Mouse (Mus musculus) liver, embryonic 14.5 days (tissue): ENCODE measurements at regions not wholly inside any gene's neighbourhood (a gene's known extent, or its start where the extent isn't known, plus 50 kb on each side); places are given as distances from the start of the nearest gene placed in this dataset.

Experiments used
- ATAC-seq: fragments of 200-750 bp; cut with Nextera tagmentation; 2 replicates; pipeline ENCODE4 v1.8.0; 2017; ENCODE audit warnings: moderate number of reproducible peaks, mild to moderate bottlenecking, moderate library complexity; ENCODE audit not compliant: insufficient read depth
- DNase-seq, 3 experiments: peaks; one replicate each; pipeline ENCODE4 v3.0.0-alpha.2; 2012 to 2013; ENCODE audit warnings: low read depth in 3 of 3, low spot score in 3 of 3
- H3K27ac ChIP-seq: fragments of 300-500 bp; sonication (generic); 2 replicates; pipeline ENCODE4 v1.5.1; 2014; ENCODE audit warnings: moderate library complexity, mild to moderate bottlenecking, control low read depth, inconsistent platforms
- H3K27me3 ChIP-seq: fragments of 300-500 bp; sonication (generic); 2 replicates; pipeline ENCODE4 v1.6.1; 2014; ENCODE audit warnings: mild to moderate bottlenecking, low read length, moderate library complexity; ENCODE audit not compliant: control insufficient read depth, insufficient read depth
- H3K36me3 ChIP-seq: fragments of 300-500 bp; sonication (generic); replicated peaks from 2 replicates; pipeline ENCODE4 v1.6.1; 2014; ENCODE audit warnings: low read depth; ENCODE audit not compliant: control insufficient read depth, insufficient read depth
- H3K4me1 ChIP-seq, 2 experiments: fragments of 200-500 bp in 1 of 2; fragments of 300-500 bp in 1 of 2; sonication (generic) in 1 of 2; replicated peaks; 2 replicates each; pipeline ENCODE4 v1.6.1; 2012 to 2014; ENCODE audit warnings: antibody characterized with exemption in 1 of 2, inconsistent platforms in 1 of 2, low read length in 1 of 2; ENCODE audit not compliant: control insufficient read depth in 2 of 2, insufficient read depth in 2 of 2
- H3K4me2 ChIP-seq: fragments of 300-500 bp; sonication (generic); 2 replicates; pipeline ENCODE4 v1.6.1; 2014; ENCODE audit warnings: low read depth, mild to moderate bottlenecking, control low read depth, moderate library complexity
- H3K4me3 ChIP-seq, 2 experiments: fragments of 200-500 bp in 1 of 2; fragments of 300-500 bp in 1 of 2; sonication (generic) in 1 of 2; 2 replicates each; pipeline ENCODE4 v1.5.1; 2012 to 2014; ENCODE audit warnings: low read depth in 2 of 2, low read length in 2 of 2, mild to moderate bottlenecking in 2 of 2, control low read depth in 1 of 2, inconsistent platforms in 1 of 2, moderate library complexity in 1 of 2; ENCODE audit not compliant: insufficient read depth in 1 of 2
- H3K9ac ChIP-seq: fragments of 300-500 bp; sonication (generic); replicated peaks from 2 replicates; pipeline ENCODE4 v1.6.1; 2014; ENCODE audit warnings: mild to moderate bottlenecking, control low read depth, moderate library complexity
- H3K9me3 ChIP-seq: fragments of 300-500 bp; sonication (generic); 2 replicates; pipeline ENCODE4 v1.6.1; 2016; ENCODE audit warnings: low read length, mixed read lengths; ENCODE audit not compliant: control insufficient read depth
- CTCF ChIP-seq: IDR thresholded peaks from 2 replicates; pipeline ENCODE4 v1.5.1; 2016; ENCODE audit warnings: antibody characterized with exemption, low read depth, control low read depth
- EP300 ChIP-seq: IDR thresholded peaks from 2 replicates; pipeline ENCODE4 v1.6.1; 2016; ENCODE audit warnings: antibody characterized with exemption, low read depth
- WGBS: fragments of 180-500 bp; shearing (Covaris S2); extraction: QIAGEN DNeasy Blood & Tissue Kit; methylation state at CpG from one replicate; pipeline ENCODE4 v1.1.7; 2014; ENCODE audit not compliant: insufficient replicate concordance; 5-methylcytosine and 5-hydroxymethylcytosine counted together

DNA sequence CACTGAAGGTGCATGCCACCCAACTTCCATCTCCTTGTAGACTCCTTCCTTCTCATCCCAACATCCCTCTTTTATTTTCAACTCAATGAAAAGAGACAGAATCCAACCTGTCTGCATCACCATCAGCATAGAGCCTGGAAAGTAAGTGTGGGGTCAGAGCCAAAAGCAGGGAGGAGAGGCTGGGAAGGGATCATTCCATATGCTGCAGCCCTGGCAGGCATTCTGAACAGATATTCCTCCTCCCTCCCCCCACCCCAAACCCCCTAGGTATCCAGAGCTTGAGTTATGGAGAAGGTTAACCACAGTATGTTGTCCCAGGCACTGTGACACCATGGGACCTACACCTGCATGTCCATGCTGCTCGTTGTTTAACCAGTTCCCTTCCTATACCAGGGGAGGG lies 162.5 kb downstream of the Trim29 start:
- H3K27ac ChIP-seq: no peak overlapping the region
- ATAC-seq (no peak), DNase-seq (no peak)
- H3K9ac ChIP-seq: no peak overlapping the region
- no peaks in the 10 kb centered on the region for H3K4me1 ChIP-seq
- no peak for TF ChIP-seq EP300
- TF ChIP-seq CTCF: no peak
- no peaks in the 10 kb centered on the region for H3K9me3 ChIP-seq
- no peak overlapping the region for H3K4me2 ChIP-seq
- no peak overlapping the region for H3K4me3 ChIP-seq
- H3K36me3 ChIP-seq: no peaks in the 10 kb centered on the region
- H3K27me3 ChIP-seq: no peaks in the 10 kb centered on the region
- 61% methylated on average over 1 of the region's 1 CpGs for WGBS

GRCm38 (mm10) chr9:43473601-43474302 lies 163.1 kb downstream of the Trim29 start:
- Histone ChIP-seq H3K27me3 (no peaks in the 10 kb centered on the region), H3K36me3 (no peaks in the 10 kb centered on the region), H3K4me2 (no peak overlapping the region), H3K4me1 (no peaks in the 10 kb centered on the region), H3K27ac (no peak overlapping the region), H3K9ac (no peak overlapping the region), H3K4me3 (no peak overlapping the region), H3K9me3 (no peaks in the 10 kb centered on the region)
- 50% methylated on average over 16 of the region's 16 CpGs for WGBS
- no peak for TF ChIP-seq CTCF
- TF ChIP-seq EP300: no peak
- DNase-seq (no peak), ATAC-seq (no peak)

DNA sequence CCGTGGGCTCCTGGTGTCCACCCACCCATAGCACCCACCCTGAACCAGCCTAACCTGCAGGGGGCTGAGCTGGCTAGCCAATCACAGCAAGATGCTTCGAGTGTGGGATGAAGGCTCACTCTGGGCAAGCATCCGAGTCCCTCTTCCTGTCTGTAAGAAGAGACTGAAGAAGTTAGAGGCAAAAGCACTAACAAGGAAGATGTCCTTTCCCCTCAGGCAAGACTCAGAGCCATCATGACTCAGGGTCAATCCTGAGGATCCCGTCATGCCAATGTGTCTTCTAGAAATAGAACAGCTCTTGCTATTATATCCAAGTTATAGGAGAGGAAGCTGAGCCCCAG lies 163.6 kb downstream of the Trim29 start:
- no peak overlapping the region for H3K27ac ChIP-seq
- no peaks in the 10 kb centered on the region for H3K36me3 ChIP-seq
- 45% methylated on average over 4 of the region's 4 CpGs for WGBS
- H3K4me2 ChIP-seq: no peak overlapping the region
- no peak for TF ChIP-seq EP300
- TF ChIP-seq CTCF: no peak
- no peak for ATAC-seq
- no peak overlapping the region for H3K4me3 ChIP-seq
- DNase-seq: no peak
- H3K4me1 ChIP-seq: no peaks in the 10 kb centered on the region
- no peaks in the 10 kb centered on the region for H3K9me3 ChIP-seq
- H3K9ac ChIP-seq: no peak overlapping the region
- H3K27me3 ChIP-seq: no peaks in the 10 kb centered on the region

DNA sequence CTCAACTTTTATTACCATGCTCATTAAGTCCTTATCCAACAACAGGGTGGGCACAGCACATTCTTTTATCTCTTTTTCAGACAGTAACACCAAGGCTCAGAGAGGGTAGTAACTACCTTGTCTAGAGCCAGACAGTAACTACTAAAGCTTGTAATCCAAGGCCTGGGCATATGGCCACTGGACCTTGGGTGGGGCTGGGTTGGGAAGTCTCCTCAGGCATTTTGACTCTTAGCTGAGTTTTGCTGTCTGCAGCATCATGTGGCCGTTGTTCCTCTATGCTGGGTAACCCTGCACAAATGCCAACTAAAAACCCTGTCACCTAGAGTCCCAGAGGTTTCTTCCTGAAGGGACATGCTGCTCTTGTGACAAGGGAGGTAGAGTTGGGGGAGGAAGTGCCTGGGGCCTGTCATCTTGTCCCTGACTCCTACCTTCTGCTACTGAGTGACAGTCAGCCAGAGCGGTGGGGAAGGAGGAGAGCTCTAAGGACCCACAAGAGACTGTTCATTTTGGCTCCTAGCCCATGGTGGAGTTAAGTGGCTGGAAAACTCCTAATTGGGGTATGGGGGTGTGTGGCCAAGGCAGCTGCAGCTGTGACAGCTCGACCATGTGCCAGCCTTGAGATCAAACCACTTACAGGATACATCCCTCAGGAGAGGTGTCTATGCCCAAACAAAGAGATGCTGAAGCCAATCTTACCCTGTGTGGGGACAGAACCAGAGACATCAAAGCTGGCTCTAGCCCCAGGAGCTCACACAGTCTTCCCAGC lies 170.4 kb downstream of the Trim29 start:
- ATAC-seq (no peak), DNase-seq (no peak)
- no peaks in the 10 kb centered on the region for H3K27me3 ChIP-seq
- no peak overlapping the region for H3K27ac ChIP-seq
- no peaks in the 10 kb centered on the region for H3K4me1 ChIP-seq
- TF ChIP-seq EP300 (no peak), CTCF (no peak)
- WGBS: 39% methylated on average over 3 of the region's 3 CpGs
- no peak overlapping the region for H3K4me3 ChIP-seq
- no peaks in the 10 kb centered on the region for H3K9me3 ChIP-seq
- H3K36me3 ChIP-seq: no peaks in the 10 kb centered on the region
- no peak overlapping the region for H3K4me2 ChIP-seq
- H3K9ac ChIP-seq: no peak overlapping the region
